Mouse (Mus musculus): ENCODE data around the gene B4galt7. TPM values are rescaled to one million over a fixed set of nuclear protein-coding genes. Genes with fewer than 3 reads are reported as not detected.
"Not testable (repeated sequence)": the region's sequence is repeated elsewhere in the genome, so short reads cannot be mapped to it uniquely, and the experiment has no call there.

Gene B4galt7
- polyA plus RNA-seq, 1 experiment from 2014 or later = 34.3 TPM

GRCm38 (mm10) chr13:55571977-55572376 is 27.7 kb upstream of the B4galt7 start:
- Histone ChIP-seq H3K4me1 (peaks cover 17% of the 10 kb centered on the region), H3K4me2 (peak overlapping the region; percentile 98), H3K36me3 (peaks cover 12% of the 10 kb centered on the region), H3K4me3 (0 out of 2 replicates have a peak overlapping the region, but pooled peaks have one; percentile 1), H3K27ac (no peak overlapping the region), H3K9me3 (no peaks in the 10 kb centered on the region), H3K9ac (0 out of 2 replicates have a peak overlapping the region, but pooled peaks have one; percentile 27), H3K27me3 (no peaks in the 10 kb centered on the region)
- no peak for ATAC-seq (ENCODE audit: insufficient number of reproducible peaks, insufficient read depth, low FRiP score, low TSS enrichment, low read depth)
- 63% methylated on average over 2 of the region's 2 CpGs for WGBS

GRCm38 (mm10) chr13:55573432-55573831 is 26.3 kb upstream of the B4galt7 start, which contains the start of gene Tmed9:
Gene Tmed9 (plus strand): TSS chr13:55573732.
- Histone ChIP-seq H3K36me3 (peaks cover 4% of the 10 kb centered on the region; the same call in 1 of the 2 replicates), H3K4me2 (no peak within 1 kb of the TSS), H3K4me1 (peaks cover 17% of the 10 kb centered on the region), H3K27me3 (no peaks in the 10 kb centered on the region), H3K9me3 (no peaks in the 10 kb centered on the region), H3K27ac (no peak within 1 kb of the TSS), H3K4me3 (no peak within 1 kb of the TSS), H3K9ac (no peak within 1 kb of the TSS)
- WGBS = 97% methylated on average over 2 of the region's 2 CpGs
- ATAC-seq (ENCODE audit: insufficient number of reproducible peaks, insufficient read depth, low FRiP score, low TSS enrichment, low read depth) = no peak

DNA sequence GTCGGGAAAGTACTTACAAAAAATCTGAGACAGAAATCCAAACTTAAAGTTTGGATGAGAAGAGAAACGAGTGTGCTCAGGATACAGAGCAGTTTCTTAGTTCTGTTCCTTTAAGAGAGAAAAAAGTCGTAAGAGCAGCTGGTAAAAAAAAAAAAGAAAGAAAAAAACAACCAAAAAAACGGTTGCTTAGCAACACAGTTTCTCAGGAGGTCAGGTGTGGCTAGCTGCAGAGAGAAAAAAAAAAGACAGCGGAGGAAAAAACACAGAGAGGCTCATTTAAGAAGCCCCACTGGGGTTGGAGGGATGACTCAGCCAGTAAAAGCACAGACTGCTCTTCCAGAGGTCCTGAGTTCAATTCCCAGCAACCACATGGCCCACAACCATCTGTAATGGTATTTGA is 25.4 kb upstream of the B4galt7 start:
- Histone ChIP-seq H3K27me3 (no peaks in the 10 kb centered on the region), H3K4me3 (no peak overlapping the region), H3K27ac (no peak overlapping the region), H3K36me3 (no peaks in the 10 kb centered on the region), H3K9ac (no peak overlapping the region), H3K9me3 (no peaks in the 10 kb centered on the region), H3K4me2 (no peak overlapping the region), H3K4me1 (peaks cover 12% of the 10 kb centered on the region)
- 69% methylated on average over 5 of the region's 5 CpGs for WGBS
- ATAC-seq (ENCODE audit: insufficient number of reproducible peaks, insufficient read depth, low FRiP score, low TSS enrichment, low read depth) = no peak

DNA sequence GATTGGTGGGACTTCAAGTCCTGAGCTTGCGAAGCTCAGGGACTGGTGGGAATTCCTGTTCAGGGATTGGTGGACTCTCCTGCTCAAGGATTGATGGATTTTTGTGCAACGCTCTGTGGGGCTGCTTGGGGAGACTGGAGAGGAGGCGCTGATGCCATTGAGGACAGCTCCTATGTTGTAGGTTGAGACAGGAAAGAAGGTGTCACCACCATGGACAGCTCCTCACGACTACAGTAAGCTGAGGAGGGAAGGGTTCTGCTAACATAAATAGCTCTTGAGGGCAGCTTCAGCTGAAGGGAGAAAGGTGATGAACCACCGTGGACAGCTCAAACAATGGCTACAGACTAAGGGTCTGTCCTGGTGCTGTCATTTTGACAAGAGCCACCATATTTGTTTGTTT is 23.8 kb upstream of the B4galt7 start:
- H3K9ac ChIP-seq = no peak overlapping the region
- H3K9me3 ChIP-seq = no peaks in the 10 kb centered on the region
- H3K27me3 ChIP-seq = no peaks in the 10 kb centered on the region
- no peak overlapping the region for H3K27ac ChIP-seq
- ATAC-seq (ENCODE audit: insufficient number of reproducible peaks, insufficient read depth, low FRiP score, low TSS enrichment, low read depth) = no peak
- H3K4me3 ChIP-seq = no peak overlapping the region
- no peaks in the 10 kb centered on the region for H3K36me3 ChIP-seq
- H3K4me2 ChIP-seq = no peak overlapping the region
- peaks cover 5% of the 10 kb centered on the region for H3K4me1 ChIP-seq
- WGBS = 57% methylated on average over 5 of the region's 5 CpGs

GRCm38 (mm10) chr13:55576872-55577271 is 22.8 kb upstream of the B4galt7 start:
- ATAC-seq (ENCODE audit: insufficient number of reproducible peaks, insufficient read depth, low FRiP score, low TSS enrichment, low read depth); H3K27me3 ChIP-seq; H3K9me3 ChIP-seq; H3K4me3 ChIP-seq; H3K4me2 ChIP-seq; H3K9ac ChIP-seq; H3K4me1 ChIP-seq; H3K36me3 ChIP-seq; H3K27ac ChIP-seq: not testable (repeated sequence)
- WGBS = 90% methylated on average over 7 of the region's 7 CpGs

GRCm38 (mm10) chr13:55578086-55578485 is 21.6 kb upstream of the B4galt7 start:
- Histone ChIP-seq H3K36me3 (no peaks in the 10 kb centered on the region), H3K9me3 (no peaks in the 10 kb centered on the region), H3K9ac (no peak overlapping the region), H3K27me3 (no peaks in the 10 kb centered on the region), H3K27ac (no peak overlapping the region), H3K4me1 (no peaks in the 10 kb centered on the region), H3K4me2 (no peak overlapping the region), H3K4me3 (no peak overlapping the region)
- no peak for ATAC-seq (ENCODE audit: insufficient number of reproducible peaks, insufficient read depth, low FRiP score, low TSS enrichment, low read depth)
- WGBS = 63% methylated on average over 4 of the region's 4 CpGs

- Histone ChIP-seq H3K27ac (no peak overlapping the region), H3K4me3 (peak overlapping the region; percentile 86; the same call in 1 of the 2 replicates), H3K36me3 (peaks cover 28% of the 10 kb centered on the region), H3K4me1 (peaks cover 10% of the 10 kb centered on the region; the same call in 1 of the 2 replicates), H3K4me2 (peak overlapping the region; percentile 74; the same call in 1 of the 2 replicates), H3K9ac (no peak overlapping the region), H3K9me3 (no peaks in the 10 kb centered on the region), H3K27me3 (peaks cover 5% of the 10 kb centered on the region)
- no peak for ATAC-seq (ENCODE audit: insufficient number of reproducible peaks, insufficient read depth, low FRiP score, low TSS enrichment, low read depth)
- WGBS = 77% methylated on average over 4 of the region's 4 CpGs
These were observed 7.7 kb upstream of the B4galt7 start for GRCm38 (mm10) chr13:55591961-55592490.

GRCm38 (mm10) chr13:55592512-55593253 is 7.0 kb upstream of the B4galt7 start:
- Histone ChIP-seq H3K9ac (peak overlapping the region; percentile 91), H3K4me1 (peaks cover 10% of the 10 kb centered on the region; the same call in 1 of the 2 replicates), H3K4me2 (peak overlapping the region; percentile 74), H3K27me3 (peaks cover 5% of the 10 kb centered on the region), H3K4me3 (peak overlapping the region; percentile 86), H3K9me3 (no peaks in the 10 kb centered on the region), H3K27ac (peak overlapping the region; percentile 69), H3K36me3 (peaks cover 35% of the 10 kb centered on the region)
- peak; percentile 98 for ATAC-seq (ENCODE audit: insufficient number of reproducible peaks, insufficient read depth, low FRiP score, low TSS enrichment, low read depth)
- 4% methylated on average over 29 of the region's 29 CpGs for WGBS

GRCm38 (mm10) chr13:55593254-55593747 is 6.4 kb upstream of the B4galt7 start:
- H3K4me3 ChIP-seq = peak overlapping the region; percentile 86
- peak; percentile 60 for ATAC-seq (ENCODE audit: insufficient number of reproducible peaks, insufficient read depth, low FRiP score, low TSS enrichment, low read depth)

GRCm38 (mm10) chr13:55595375-55595774 is 4.3 kb upstream of the B4galt7 start:
- peaks cover 43% of the 10 kb centered on the region for H3K36me3 ChIP-seq
- H3K4me1 ChIP-seq = peaks cover 16% of the 10 kb centered on the region; the same call in 1 of the 2 replicates
- no peak overlapping the region for H3K9ac ChIP-seq
- ATAC-seq (ENCODE audit: insufficient number of reproducible peaks, insufficient read depth, low FRiP score, low TSS enrichment, low read depth) = no peak
- 89% methylated on average over 12 of the region's 12 CpGs for WGBS
- H3K4me2 ChIP-seq = no peak overlapping the region
- no peak overlapping the region for H3K27ac ChIP-seq
- H3K27me3 ChIP-seq = peaks cover 5% of the 10 kb centered on the region
- no peak overlapping the region for H3K4me3 ChIP-seq
- H3K9me3 ChIP-seq = no peaks in the 10 kb centered on the region

More at GRCm38 (mm10) chr13:55593254-55593747, 6.4 kb upstream of the B4galt7 start:
- Histone ChIP-seq H3K4me1 (peaks cover 10% of the 10 kb centered on the region; the same call in 1 of the 2 replicates), H3K4me2 (peak overlapping the region; percentile 74), H3K27me3 (peaks cover 5% of the 10 kb centered on the region), H3K9me3 (no peaks in the 10 kb centered on the region), H3K9ac (peak overlapping the region; percentile 91), H3K36me3 (peaks cover 41% of the 10 kb centered on the region), H3K27ac (peak overlapping the region; percentile 39)
- WGBS = 0% methylated on average over 31 of the region's 31 CpGs

- Histone ChIP-seq H3K27me3 (0 out of 2 replicates have a peak, but pooled peaks cover under 1% of the 10 kb centered on the region), H3K4me1 (peaks cover 23% of the 10 kb centered on the region), H3K9ac (no peak overlapping the region), H3K4me3 (no peak overlapping the region), H3K9me3 (no peaks in the 10 kb centered on the region), H3K27ac (no peak overlapping the region), H3K4me2 (no peak overlapping the region), H3K36me3 (peaks cover 43% of the 10 kb centered on the region)
- ATAC-seq (ENCODE audit: insufficient number of reproducible peaks, insufficient read depth, low FRiP score, low TSS enrichment, low read depth) = no peak
- 96% methylated on average over 12 of the region's 12 CpGs for WGBS
These were observed 2.9 kb upstream of the B4galt7 start for GRCm38 (mm10) chr13:55596802-55597201.

All from embryonic facial prominence, embryonic 13.5 days (tissue).